28 mouse cellular contexts compared by ENCODE assay signal in the genomic region with DNA sequence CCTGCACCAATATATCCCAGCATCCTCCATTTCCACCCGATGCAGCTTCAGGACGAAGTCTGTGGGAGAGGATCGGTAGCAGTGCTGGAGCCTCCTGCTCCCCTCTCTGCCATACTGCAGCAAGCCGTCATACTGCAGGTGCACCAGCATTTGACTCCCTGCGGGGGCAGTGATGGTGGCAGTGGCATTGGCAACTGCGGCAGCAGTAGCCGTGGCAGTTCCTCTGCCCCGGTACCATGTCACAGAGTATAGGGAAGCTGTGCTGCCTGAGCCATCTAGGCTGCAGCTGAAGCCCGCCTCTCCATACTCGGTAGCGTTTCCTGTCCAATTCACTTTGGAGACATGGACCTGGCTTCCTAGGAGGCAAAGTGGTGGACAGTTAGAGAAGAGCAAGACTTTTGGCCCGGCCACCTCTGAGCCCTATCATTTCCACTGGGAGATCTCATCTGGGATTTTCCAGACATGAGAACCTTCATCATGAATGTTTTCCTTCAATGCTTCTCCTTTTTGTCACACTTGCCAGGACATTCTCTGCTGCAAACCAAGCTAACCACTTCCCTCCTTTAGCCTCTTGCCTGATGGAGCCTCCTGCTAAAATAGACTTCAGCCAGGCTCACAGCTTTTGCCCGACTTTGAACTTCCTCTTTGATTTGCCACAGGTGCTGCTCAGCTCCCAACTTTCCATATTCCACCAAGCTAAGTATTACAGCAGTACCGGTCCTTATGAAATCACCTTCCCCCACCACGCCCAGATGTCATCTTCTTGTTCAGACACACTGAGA. TPM values are rescaled to one million over a fixed set of nuclear protein-coding genes. Genes with fewer than 3 reads are reported as not detected.
DNase-seq lines count a peak whose midpoint lies in the region; ATAC-seq lines count a peak whose summit lies in the region.
"Had no signal": no experiment of that assay in that cellular context is flagged by ENCODE, and none has a peak within 500 bp of the region (broad histone marks: within the 10 kb centered on the region; RNA-seq: fewer than 3 reads in every experiment).

No protein-coding gene starts in this region.

- no peaks in the 10 kb centered on the region for H3K27me3 ChIP-seq in liver, embryonic 15.5 days
- no peaks in the 10 kb centered on the region for H3K27me3 ChIP-seq in midbrain, embryonic 14.5 days (ENCODE audit: control insufficient read depth, insufficient read depth, low read length)
- H3K27me3 ChIP-seq: CH12.LX; embryonic facial prominence, embryonic 15.5 days; heart, embryonic 12.5 days; neural tube, embryonic 12.5 days had no signal

- 0 out of 2 replicates have a peak overlapping the region, but pooled peaks have one; percentile 25 for H3K27ac ChIP-seq in liver, embryonic 15.5 days (replicated peaks)
- no peak overlapping the region for H3K27ac ChIP-seq in midbrain, embryonic 14.5 days (replicated peaks; ENCODE audit: low read depth, low read length)
- H3K27ac ChIP-seq: embryonic facial prominence, embryonic 15.5 days; forebrain, embryonic 10.5 days; kidney, postnatal 0 days; layer of hippocampus, adult 2 months; neural tube, embryonic 12.5 days had no signal

- WGBS in liver, embryonic 15.5 days (ENCODE audit: insufficient replicate concordance), result 33% methylated on average over 15 of the region's 15 CpGs
- 91% methylated on average over 15 of the region's 15 CpGs for WGBS in midbrain, embryonic 14.5 days

- DNase-seq in liver, result no peak
- DNase-seq in thymus, postnatal 14 days, result peak; percentile 25
- DNase-seq in thymus, adult 18-20 months, result no peak
- no peak for DNase-seq in midbrain, embryonic 14.5 days
- DNase-seq: adrenal gland, adult 8-10 months; cerebellum, adult 11-12 months; cerebellum, postnatal 14 days; forebrain, postnatal 0 days; heart, postnatal 14 days; kidney, adult 18-20 months; left cerebral cortex, postnatal 4 days; lung, postnatal 10 days; right cerebral cortex, adult 18-20 months had no signal

- H3K4me1 ChIP-seq in liver, embryonic 15.5 days (replicated peaks), result no peaks in the 10 kb centered on the region; the same call in 1 of the 2 replicates
- H3K4me1 ChIP-seq in midbrain, embryonic 14.5 days (ENCODE audit: control insufficient read depth, insufficient read depth, low read length), result no peaks in the 10 kb centered on the region

- H3K9ac ChIP-seq in liver, embryonic 15.5 days, result no peak overlapping the region
- no peak overlapping the region for H3K9ac ChIP-seq in midbrain, embryonic 14.5 days (replicated peaks; ENCODE audit: low read length)
- H3K9ac ChIP-seq: embryonic facial prominence, embryonic 15.5 days; forebrain, postnatal 0 days; heart, embryonic 12.5 days; neural tube, embryonic 12.5 days had no signal

- H3K36me3 ChIP-seq in liver, embryonic 15.5 days (replicated peaks), result no peaks in the 10 kb centered on the region
- H3K36me3 ChIP-seq in midbrain, embryonic 14.5 days (ENCODE audit: control insufficient read depth, insufficient read depth, low read length), result no peaks in the 10 kb centered on the region
- H3K36me3 ChIP-seq: embryonic facial prominence, embryonic 15.5 days; forebrain, embryonic 10.5 days; neural tube, embryonic 12.5 days had no signal

- ATAC-seq in liver, embryonic 15.5 days (ENCODE audit: insufficient read depth), result no peak
- peak; percentile 83 for ATAC-seq in granulocyte monocyte progenitor cell, adult 5-6 weeks (replicated peaks; ENCODE audit: poor library complexity, severe bottlenecking)
- ATAC-seq in neutrophil, adult 5-6 weeks (ENCODE audit: extremely low read depth, insufficient number of reproducible peaks, low FRiP score, poor library complexity, severe bottlenecking), result peak; percentile 45; the same call in 1 of the 2 replicates
- ATAC-seq in inflammation-experienced regulatory T-cells, adult 6 months, result no peak
- ATAC-seq in midbrain, embryonic 14.5 days (ENCODE audit: low FRiP score, low TSS enrichment), result no peak
- ATAC-seq: forebrain, postnatal 0 days; hindbrain, embryonic 16.5 days had no signal

- 0 out of 2 replicates have a peak overlapping the region, but pooled peaks have one; percentile 3 for H3K4me2 ChIP-seq in liver, embryonic 15.5 days
- no peak overlapping the region for H3K4me2 ChIP-seq in midbrain, embryonic 14.5 days (ENCODE audit: low read length)
- H3K4me2 ChIP-seq: embryonic facial prominence, embryonic 15.5 days; heart, embryonic 12.5 days; midbrain, embryonic 11.5 days; neural tube, embryonic 12.5 days had no signal

- no peaks in the 10 kb centered on the region for H3K9me3 ChIP-seq in liver, embryonic 15.5 days (replicated peaks)
- H3K9me3 ChIP-seq in midbrain, embryonic 14.5 days (ENCODE audit: control insufficient read depth, low read length), result no peaks in the 10 kb centered on the region
- H3K9me3 ChIP-seq: embryonic facial prominence, embryonic 15.5 days; forebrain, embryonic 10.5 days; heart, embryonic 12.5 days; neural tube, embryonic 12.5 days had no signal

- no peak overlapping the region for H3K4me3 ChIP-seq in liver, embryonic 15.5 days (replicated peaks)
- H3K4me3 ChIP-seq in midbrain, embryonic 14.5 days (replicated peaks; ENCODE audit: low read depth, low read length), result no peak overlapping the region
- H3K4me3 ChIP-seq: embryonic facial prominence, embryonic 15.5 days; forebrain, embryonic 10.5 days; heart, embryonic 12.5 days; layer of hippocampus, adult 2 months; neural tube, embryonic 12.5 days had no signal

RNA-seq across cellular contexts. Expression of a gene that starts 25.6 kb away (rescaled TPM):
- polyA plus RNA-seq in liver, embryonic 15.5 days (2015; fragmentation: Nextera tagmentation; extraction: Ambion mirVana), result 0.07 and 0.15 TPM in 2 replicates
- not detected in 2 replicates for total RNA-seq in granulocyte monocyte progenitor cell, adult 5-6 weeks (2014; fragmentation: Nextera tagmentation)
- total RNA-seq in granulocyte monocyte progenitor cell, adult 5-6 weeks (2017), result 0.17 and 0.36 TPM in 2 replicates
- total RNA-seq in neutrophil, adult 5-6 weeks (2017), result 264 and 265 TPM in 2 replicates
- polyA plus RNA-seq in inflammation-experienced regulatory T-cells, adult 6 months (2017; shearing (Covaris generic)), result 10 to 100 TPM; 10.9 to 26.5 (median 26.5) TPM
- polyA plus RNA-seq in midbrain, embryonic 14.5 days (2014; fragmentation: Nextera tagmentation; extraction: Ambion mirVana), result not detected in 2 replicates
- total RNA-seq: CH12.LX; liver, adult 2 months had no signal
- polyA plus RNA-seq: forebrain, embryonic 10.5 days; kidney, postnatal 0 days; midbrain, embryonic 11.5 days; testis, adult 2 months had no signal

RNA-seq across cellular contexts. Expression of a gene that starts 34.3 kb away (rescaled TPM):
- 6.7 and 7.0 TPM in 2 replicates for polyA plus RNA-seq in liver, embryonic 15.5 days (2015; fragmentation: Nextera tagmentation; extraction: Ambion mirVana)
- total RNA-seq in granulocyte monocyte progenitor cell, adult 5-6 weeks (2014; fragmentation: Nextera tagmentation), result 21.3 and 23.5 TPM in 2 replicates
- 29.0 and 29.2 TPM in 2 replicates for total RNA-seq in granulocyte monocyte progenitor cell, adult 5-6 weeks (2017)
- 10.8 and 11.9 TPM in 2 replicates for total RNA-seq in neutrophil, adult 5-6 weeks (2017)
- 10 to 100 TPM; 12.2 to 18.2 (median 14.0) TPM for polyA plus RNA-seq in inflammation-experienced regulatory T-cells, adult 6 months (2017; shearing (Covaris generic))
- polyA plus RNA-seq in midbrain, embryonic 14.5 days (2014; fragmentation: Nextera tagmentation; extraction: Ambion mirVana), result 3.4 and 6.6 TPM in 2 replicates

Comparison
In these comparisons a context has a peak if more than half of its experiments do, and no peak if none do; other contexts are left out.
1. ATAC-seq: peak in granulocyte monocyte progenitor cell, adult 5-6 weeks (single experiment) and neutrophil, adult 5-6 weeks (single experiment); none in liver, embryonic 15.5 days (single experiment), inflammation-experienced regulatory T-cells, adult 6 months (single experiment) and midbrain, embryonic 14.5 days (single experiment).
2. RNA of a gene that starts 25.6 kb away (polyA plus RNA-seq): 10.9 to 26.5 TPM in inflammation-experienced regulatory T-cells, adult 6 months; 0.07 to 0.15 TPM in liver, embryonic 15.5 days and not detected in midbrain, embryonic 14.5 days; every median in the first group is over 10 times any median in the second.